Mouse (Mus musculus): ENCODE data around the gene Dock3.

GRCm38 (mm10) chr9:107278527-107279377, 47.0 kb upstream of the Dock3 start:
- TF ChIP-seq CTCF (IDR thresholded peaks at IDR 0.05; ENCODE audit: low read depth, low read length), result no peak
- no peak for TF ChIP-seq POLR2A (IDR thresholded peaks at IDR 0.05; ENCODE audit: borderline replicate concordance, low read depth, low read length)
